Mouse (Mus musculus) macrophage (primary cell): ENCODE measurements at regions not wholly inside any gene's neighbourhood (a gene's known extent, or its start where the extent isn't known, plus 50 kb on each side); places are given as distances from the start of the nearest gene placed in this dataset.

ENCODE experiments used
- H3K27ac ChIP-seq: fragments of 350-480 bp; formaldehyde crosslinking; 2 replicates; pipeline ENCODE4 v1.9.0; 2021
- H3K36me3 ChIP-seq: fragments of 350-480 bp; formaldehyde crosslinking; 2 replicates; pipeline ENCODE4 v1.9.0; 2021; ENCODE audit errors: inconsistent target
- H3K4me3 ChIP-seq: fragments of 350-480 bp; formaldehyde crosslinking; 2 replicates; pipeline ENCODE4 v1.9.0; 2021; ENCODE audit errors: inconsistent target
- H3K79me2 ChIP-seq: fragments of 350-480 bp; formaldehyde crosslinking; 2 replicates; pipeline ENCODE4 v1.9.0; 2021; ENCODE audit errors: inconsistent target
- WGBS: methylation state at CpG from one replicate; pipeline ENCODE4 v1.1.7; 2026; ENCODE audit warnings: inconsistent platforms; ENCODE audit not compliant: missing documents; 5-methylcytosine and 5-hydroxymethylcytosine counted together

GRCm38 (mm10) chr13:111962155-111962554, 153.4 kb upstream of the Map3k1 start:
- Histone ChIP-seq H3K27ac (no peak overlapping the region), H3K4me3 (no peak overlapping the region), H3K79me2 (no peaks in the 10 kb centered on the region), H3K36me3 (no peaks in the 10 kb centered on the region)
- WGBS: 90% methylated on average over 4 of the region's 4 CpGs

- H3K4me3 ChIP-seq: no peak overlapping the region
- no peaks in the 10 kb centered on the region for H3K79me2 ChIP-seq
- 93% methylated on average over 6 of the region's 6 CpGs for WGBS
- no peaks in the 10 kb centered on the region for H3K36me3 ChIP-seq
- no peak overlapping the region for H3K27ac ChIP-seq
Observed at GRCm38 (mm10) chr13:111966113-111966512, 157.3 kb upstream of the Map3k1 start.

GRCm38 (mm10) chr13:111966627-111967026, 157.8 kb upstream of the Map3k1 start:
- 51% methylated on average over 3 of the region's 3 CpGs for WGBS
- Histone ChIP-seq H3K27ac (no peak overlapping the region), H3K79me2 (no peaks in the 10 kb centered on the region)

GRCm38 (mm10) chr13:111968197-111968596, 159.4 kb upstream of the Map3k1 start:
- Histone ChIP-seq H3K27ac (peak overlapping the region; percentile 71), H3K79me2 (no peaks in the 10 kb centered on the region), H3K4me3 (no peak overlapping the region), H3K36me3 (no peaks in the 10 kb centered on the region)
- 74% methylated on average over 7 of the region's 7 CpGs for WGBS

More at GRCm38 (mm10) chr13:111966627-111967026, 157.8 kb upstream of the Map3k1 start:
- no peak overlapping the region for H3K4me3 ChIP-seq
- H3K36me3 ChIP-seq: no peaks in the 10 kb centered on the region

- Histone ChIP-seq H3K36me3 (no peaks in the 10 kb centered on the region), H3K4me3 (no peak overlapping the region), H3K27ac (no peak overlapping the region), H3K79me2 (no peaks in the 10 kb centered on the region)
- 90% methylated on average over 3 of the region's 4 CpGs for WGBS
Observed at GRCm38 (mm10) chr13:111974282-111974681, 165.5 kb upstream of the Map3k1 start.

- 91% methylated on average over 3 of the region's 3 CpGs for WGBS
- no peaks in the 10 kb centered on the region for H3K36me3 ChIP-seq
- H3K27ac ChIP-seq: no peak overlapping the region
- no peaks in the 10 kb centered on the region for H3K79me2 ChIP-seq
- no peak overlapping the region for H3K4me3 ChIP-seq
Observed at GRCm38 (mm10) chr13:111975549-111975948, 166.8 kb upstream of the Map3k1 start.

GRCm38 (mm10) chr13:111977769-111978674, 169.2 kb upstream of the Map3k1 start:
- Histone ChIP-seq H3K27ac (peak overlapping the region; percentile 25; the same call in 1 of the 2 replicates), H3K79me2 (no peaks in the 10 kb centered on the region), H3K36me3 (no peaks in the 10 kb centered on the region), H3K4me3 (no peak overlapping the region)
- 88% methylated on average over 29 of the region's 31 CpGs for WGBS

- Histone ChIP-seq H3K79me2 (no peaks in the 10 kb centered on the region), H3K4me3 (no peak overlapping the region), H3K36me3 (no peaks in the 10 kb centered on the region), H3K27ac (no peak overlapping the region)
- WGBS: 93% methylated on average over 5 of the region's 5 CpGs
Observed at GRCm38 (mm10) chr13:111978675-111979020, 169.9 kb upstream of the Map3k1 start.

GRCm38 (mm10) chr13:111979428-111980204, 170.8 kb upstream of the Map3k1 start:
- WGBS: 49% methylated on average over 17 of the region's 17 CpGs
- H3K27ac ChIP-seq: peak overlapping the region; percentile 24
- H3K4me3 ChIP-seq: no peak overlapping the region
- H3K79me2 ChIP-seq: no peaks in the 10 kb centered on the region
- H3K36me3 ChIP-seq: no peaks in the 10 kb centered on the region

GRCm38 (mm10) chr13:111980205-111980595, 171.4 kb upstream of the Map3k1 start:
- H3K27ac ChIP-seq: peak overlapping the region; percentile 24
- 45% methylated on average over 12 of the region's 12 CpGs for WGBS

GRCm38 (mm10) chr13:111981103-111981502, 172.3 kb upstream of the Map3k1 start:
- no peak overlapping the region for H3K27ac ChIP-seq

More at GRCm38 (mm10) chr13:111980205-111980595, 171.4 kb upstream of the Map3k1 start:
- H3K4me3 ChIP-seq: no peak overlapping the region
- H3K79me2 ChIP-seq: no peaks in the 10 kb centered on the region
- H3K36me3 ChIP-seq: no peaks in the 10 kb centered on the region

GRCm38 (mm10) chr13:111982796-111983460, 174.1 kb upstream of the Map3k1 start:
- H3K4me3 ChIP-seq: no peak overlapping the region
- H3K36me3 ChIP-seq: no peaks in the 10 kb centered on the region
- no peaks in the 10 kb centered on the region for H3K79me2 ChIP-seq
- no peak overlapping the region for H3K27ac ChIP-seq
- 94% methylated on average over 6 of the region's 6 CpGs for WGBS

More at GRCm38 (mm10) chr13:111981103-111981502, 172.3 kb upstream of the Map3k1 start:
- 100% methylated on average over 2 of the region's 2 CpGs for WGBS
- Histone ChIP-seq H3K36me3 (no peaks in the 10 kb centered on the region), H3K79me2 (no peaks in the 10 kb centered on the region), H3K4me3 (no peak overlapping the region)

- H3K4me3 ChIP-seq: no peak overlapping the region
- no peaks in the 10 kb centered on the region for H3K79me2 ChIP-seq
- H3K36me3 ChIP-seq: no peaks in the 10 kb centered on the region
- 62% methylated on average over 10 of the region's 10 CpGs for WGBS
- no peak overlapping the region for H3K27ac ChIP-seq
Observed at GRCm38 (mm10) chr13:111984081-111984574, 175.3 kb upstream of the Map3k1 start.

GRCm38 (mm10) chr13:111985406-111985805, 176.6 kb upstream of the Map3k1 start:
- WGBS: 94% methylated on average over 4 of the region's 5 CpGs
- H3K4me3 ChIP-seq: no peak overlapping the region
- H3K79me2 ChIP-seq: no peaks in the 10 kb centered on the region
- no peak overlapping the region for H3K27ac ChIP-seq
- H3K36me3 ChIP-seq: no peaks in the 10 kb centered on the region
